Mouse (Mus musculus) granulocyte monocyte progenitor cell, adult 5-6 weeks (primary cell): Measurements from ENCODE around the gene Kcnmb1. TPM values are rescaled to one million over a fixed set of nuclear protein-coding genes. Genes with fewer than 3 reads are reported as not detected.

Experiments used
- ATAC-seq: replicated peaks from 2 replicates; pipeline ENCODE4 v1.8.0; 2016; ENCODE audit warnings: mild to moderate bottlenecking, moderate TSS enrichment, inconsistent platforms; ENCODE audit not compliant: poor library complexity, severe bottlenecking
- total RNA-seq, 2 experiments: library from RNA; stranded (forward) in 1 of 2; stranded (reverse) in 1 of 2; fragments of 200-712, 200-1000 nt in 1 of 2; fragments of >200 nt in 1 of 2; fragmentation: Nextera tagmentation in 1 of 2; gene quantifications; 2 replicates each; pipeline ENCODE4 v1.2.3; 2014 to 2017

Kcnmb1 gene
- total RNA-seq (2014; fragmentation: Nextera tagmentation) = not detected in 2 replicates
- not detected in 2 replicates for total RNA-seq (2017)

- no peak for ATAC-seq
These were observed at the start of gene Kcnmb1 for GRCm38 (mm10) chr11:33962688-33963407. Gene Kcnmb1 (plus strand): TSS chr11:33963013.

GRCm38 (mm10) chr11:33913061-33913460, 49.8 kb upstream of the Kcnmb1 start:
- no peak for ATAC-seq

- no peak for ATAC-seq
These were observed 48.6 kb upstream of the Kcnmb1 start for GRCm38 (mm10) chr11:33914216-33914615.

GRCm38 (mm10) chr11:33917574-33917973, 45.2 kb upstream of the Kcnmb1 start:
- ATAC-seq = peak; percentile 64

DNA sequence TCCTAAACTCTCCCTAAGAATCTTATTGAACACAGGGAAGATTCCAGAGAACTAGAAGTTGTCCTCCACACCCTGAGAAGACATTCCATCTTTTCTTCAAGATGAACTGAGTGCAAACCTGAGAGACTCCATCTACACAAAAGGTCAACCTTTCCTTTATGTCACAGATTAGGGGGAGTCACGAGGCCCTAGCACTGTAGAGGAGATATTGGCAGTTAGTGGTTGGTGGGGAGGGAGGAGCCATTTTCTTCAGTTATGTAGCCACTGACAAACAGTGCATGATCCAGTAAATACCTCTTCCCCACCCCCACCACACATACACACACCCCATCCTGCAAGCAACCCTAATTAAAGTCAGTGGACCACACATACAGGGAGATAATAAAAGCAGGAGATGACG, 44.4 kb upstream of the Kcnmb1 start:
- ATAC-seq = no peak

GRCm38 (mm10) chr11:33919826-33920225, 43.0 kb upstream of the Kcnmb1 start:
- no peak for ATAC-seq

DNA sequence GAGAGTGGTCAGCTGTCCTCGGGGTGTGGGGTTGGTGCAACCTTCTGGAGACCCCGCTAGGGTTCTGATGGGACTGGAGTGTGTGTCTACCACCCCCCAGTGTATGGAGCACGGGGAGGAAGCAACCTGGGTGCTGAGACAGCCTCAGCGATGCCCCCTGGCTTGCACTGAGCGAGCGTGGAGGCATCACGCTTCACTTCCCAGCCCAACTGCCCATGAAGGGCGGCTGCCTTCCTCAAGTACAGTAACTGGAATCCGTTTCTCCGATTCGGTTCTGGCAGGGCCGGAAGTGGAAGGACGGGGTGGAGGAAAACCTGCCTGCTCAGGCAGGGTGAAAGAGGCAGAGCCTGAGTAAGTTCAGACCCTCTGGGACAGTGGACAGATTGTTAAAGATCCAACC, 41.4 kb upstream of the Kcnmb1 start:
- no peak for ATAC-seq

DNA sequence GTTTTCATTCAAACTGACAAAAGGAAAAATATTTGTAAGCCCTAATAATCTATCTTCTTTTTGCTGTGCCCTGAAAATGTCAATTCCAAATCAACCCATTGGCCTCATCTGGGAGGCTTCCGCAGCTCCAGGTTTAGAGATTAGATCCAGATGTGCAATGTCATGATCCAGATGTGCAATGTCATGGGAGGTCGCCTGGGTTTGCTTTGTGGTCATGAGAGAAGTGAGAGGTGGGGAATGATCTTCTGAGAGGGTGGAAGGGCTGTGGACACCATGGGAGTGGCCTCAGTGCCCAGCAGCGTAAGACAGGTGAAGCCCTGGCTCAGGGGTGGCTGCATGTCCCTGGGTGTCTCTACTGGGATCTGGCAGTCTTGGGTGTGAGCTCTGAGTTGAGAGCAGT, 39.8 kb upstream of the Kcnmb1 start:
- 0 out of 2 replicates have a peak, but pooled peaks have one; percentile 3 for ATAC-seq

- no peak for ATAC-seq
These were observed 37.0 kb upstream of the Kcnmb1 start for GRCm38 (mm10) chr11:33925778-33926177.

GRCm38 (mm10) chr11:33926551-33926950, 36.3 kb upstream of the Kcnmb1 start:
- ATAC-seq = no peak

DNA sequence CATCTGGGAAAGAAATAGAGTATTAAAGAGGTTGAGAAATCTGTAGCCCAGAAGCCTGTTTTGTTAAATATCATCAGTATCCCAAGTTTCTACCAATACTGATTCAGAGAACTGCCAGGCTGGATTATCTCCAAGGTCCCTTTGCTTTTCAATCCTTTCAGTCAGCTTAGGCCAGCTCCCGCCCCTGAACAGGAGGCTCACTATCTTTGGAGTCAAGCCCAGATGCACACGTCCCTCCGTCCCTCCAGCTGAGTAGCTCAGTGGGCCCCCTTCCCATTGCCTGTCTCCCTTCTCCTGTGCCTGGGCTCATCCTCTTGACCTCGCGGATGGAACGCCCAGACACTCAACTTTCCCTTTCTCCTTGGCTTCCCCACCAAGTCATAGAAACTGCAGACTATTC, 35.5 kb upstream of the Kcnmb1 start:
- ATAC-seq = no peak

- ATAC-seq = no peak
These were observed 35.0 kb upstream of the Kcnmb1 start for GRCm38 (mm10) chr11:33927836-33928235.

DNA sequence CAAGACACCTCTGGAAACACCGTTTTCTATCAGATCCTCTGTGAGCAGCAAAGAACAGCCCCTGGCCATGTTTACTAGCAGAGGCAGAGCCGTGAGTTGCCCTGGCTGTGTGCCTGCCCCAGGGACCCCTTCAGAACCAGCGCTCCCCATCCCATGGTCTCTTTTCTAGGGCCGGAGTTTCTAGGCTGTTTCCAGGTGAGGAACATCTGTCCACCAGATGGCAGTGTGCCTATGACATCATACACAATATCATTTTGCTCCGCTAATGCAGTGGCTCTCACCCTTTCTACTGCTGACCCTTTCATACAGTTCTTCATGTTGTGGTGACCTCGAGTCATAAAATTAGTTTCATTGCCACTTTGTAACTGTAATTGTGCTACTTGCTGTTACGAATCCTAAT, 34.2 kb upstream of the Kcnmb1 start:
- ATAC-seq = peak; percentile 28; the same call in 1 of the 2 replicates

DNA sequence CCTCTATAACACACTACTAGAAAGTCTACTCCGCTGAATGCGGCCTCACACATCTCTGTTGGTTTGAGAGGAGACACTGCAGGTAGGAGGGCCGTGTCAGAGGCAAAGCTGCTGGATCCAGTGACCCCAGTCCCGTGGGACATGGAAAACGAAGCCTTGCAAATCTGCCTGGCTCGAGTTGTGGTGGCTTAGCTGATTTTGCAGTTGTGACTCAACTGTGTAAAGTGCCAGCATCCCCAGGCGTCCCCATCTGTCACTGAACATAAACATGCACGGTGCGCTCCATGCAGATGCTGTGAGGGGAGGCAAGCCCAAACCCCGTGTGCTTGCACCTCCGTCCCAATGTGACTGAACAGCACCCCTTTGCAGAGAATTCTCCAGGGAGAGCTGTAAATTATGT, 33.4 kb upstream of the Kcnmb1 start:
- ATAC-seq = no peak

- ATAC-seq = peak; percentile 69
These were observed 30.9 kb upstream of the Kcnmb1 start for GRCm38 (mm10) chr11:33931836-33932385.

DNA sequence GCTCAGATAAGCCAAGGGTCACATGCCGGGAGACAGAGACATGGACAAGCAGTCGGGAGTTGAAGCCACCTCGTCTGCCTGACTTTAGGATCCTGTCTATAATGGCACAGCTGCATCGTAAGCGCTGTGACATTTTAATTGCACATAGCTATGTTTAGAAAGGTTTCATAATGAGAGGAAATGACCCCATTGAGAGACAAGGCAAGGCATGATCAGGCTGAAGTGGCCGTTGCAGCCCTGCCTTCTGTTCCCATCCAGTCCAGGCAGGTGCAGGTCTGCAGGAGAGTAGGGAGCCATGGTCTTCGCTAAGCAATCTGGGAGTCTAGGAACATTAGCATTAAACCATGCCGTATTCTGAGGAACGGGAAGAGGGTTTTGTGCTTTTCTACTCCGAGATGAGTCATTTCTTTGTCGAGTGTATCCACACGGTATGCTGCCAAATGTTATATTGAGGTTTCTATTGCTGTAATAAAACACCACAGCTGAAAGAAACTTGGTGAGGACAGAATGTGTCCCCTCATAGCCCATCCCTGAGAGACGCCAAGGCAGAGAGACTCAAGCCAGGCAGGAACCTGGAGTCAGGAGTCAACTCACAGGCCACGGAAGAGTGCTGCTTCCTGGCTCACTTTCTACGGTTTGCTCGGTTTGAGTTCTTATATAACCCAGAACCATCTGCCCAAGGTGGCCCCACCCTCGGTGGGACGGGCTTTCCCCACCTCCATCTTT, 30.3 kb upstream of the Kcnmb1 start:
- peak; percentile 64 for ATAC-seq

GRCm38 (mm10) chr11:33934286-33934685, 28.5 kb upstream of the Kcnmb1 start:
- ATAC-seq = no peak

DNA sequence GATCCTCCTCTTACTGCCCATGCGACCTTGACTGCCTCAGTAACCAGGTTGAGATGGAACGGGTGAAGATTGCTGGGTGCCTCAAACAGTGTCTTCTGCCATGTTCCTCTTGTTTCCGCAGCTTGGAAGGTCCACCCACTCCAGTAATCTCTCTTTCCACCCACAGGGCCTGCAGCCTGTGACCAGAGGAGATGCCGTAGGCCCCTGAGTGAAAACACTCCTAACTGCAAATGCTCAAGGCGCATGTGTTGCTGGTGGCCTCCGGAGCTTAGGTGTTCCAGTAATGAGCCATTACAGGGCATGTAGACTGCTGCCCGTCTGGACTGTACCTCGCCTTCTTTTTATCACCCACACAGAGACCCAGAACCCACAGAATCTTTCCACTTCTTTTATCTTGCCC, 25.2 kb upstream of the Kcnmb1 start:
- ATAC-seq = no peak

GRCm38 (mm10) chr11:33938561-33939274, 24.1 kb upstream of the Kcnmb1 start:
- peak; percentile 64 for ATAC-seq

DNA sequence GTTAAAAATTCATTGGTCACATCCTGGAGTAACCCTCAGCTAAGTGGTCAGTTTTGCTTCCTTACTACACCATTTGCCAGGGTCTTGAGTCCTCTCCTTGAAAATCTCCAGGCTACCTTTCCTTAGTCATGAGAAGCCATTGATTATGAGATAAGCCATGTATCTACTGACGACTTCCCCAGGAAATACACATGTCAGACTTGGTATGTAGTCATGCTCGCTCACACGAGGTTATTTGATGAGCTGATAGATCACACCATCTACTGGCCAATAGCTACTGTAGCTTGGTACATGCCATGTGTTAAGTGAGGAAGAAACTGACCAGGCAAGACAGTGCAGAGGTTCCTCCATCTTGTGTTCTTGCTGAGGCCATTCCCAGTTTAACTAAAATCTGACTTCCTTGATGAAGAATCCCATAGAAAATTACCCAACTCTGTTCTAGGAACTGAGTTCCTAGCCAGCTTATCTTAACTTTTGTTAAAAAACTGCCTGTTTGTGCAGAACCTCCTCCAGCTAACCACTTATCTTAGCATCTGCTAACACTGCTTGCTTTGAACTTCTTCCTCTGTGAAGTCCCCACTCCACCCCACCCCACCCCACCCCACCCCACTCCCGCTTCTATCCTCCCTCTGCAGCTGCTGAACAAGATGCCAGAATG, 23.2 kb upstream of the Kcnmb1 start:
- ATAC-seq = peak; percentile 16; the same call in 1 of the 2 replicates
